Mouse (Mus musculus) E14TG2a.4 (cell line): ENCODE results near the gene 1110017D15Rik.

ENCODE experiments used
- H3K27me3 ChIP-seq: 2 replicates; pipeline ENCODE4 v1.6.1; 2014; ENCODE audit warnings: low read length, control low read depth; ENCODE audit not compliant: insufficient read depth
- H3K36me3 ChIP-seq: 2 replicates; pipeline ENCODE4 v1.6.1; 2014; ENCODE audit warnings: low read length, control low read depth; ENCODE audit not compliant: insufficient read depth
- H3K4me1 ChIP-seq: replicated peaks from 2 replicates; pipeline ENCODE4 v1.6.1; 2014; ENCODE audit warnings: low read depth, low read length, control low read depth
- H3K4me3 ChIP-seq: replicated peaks from 2 replicates; pipeline ENCODE4 v1.5.1; 2014; ENCODE audit warnings: mild to moderate bottlenecking, low read length
- H3K9me3 ChIP-seq: 2 replicates; pipeline ENCODE4 v1.6.1; 2014; ENCODE audit warnings: low read length, control low read depth
- CTCF ChIP-seq: conservative IDR thresholded peaks from 2 replicates; pipeline ENCODE4 v1.5.1; 2014; ENCODE audit warnings: low read length
- NANOG ChIP-seq: IDR thresholded peaks from 2 replicates; pipeline ENCODE4 v1.6.1; 2014; ENCODE audit warnings: borderline replicate concordance, low read length, mixed read lengths
- POU5F1 ChIP-seq: IDR thresholded peaks from 2 replicates; pipeline ENCODE4 v1.6.1; 2014; ENCODE audit warnings: low read length, borderline replicate concordance

1110017D15Rik gene

GRCm38 (mm10) chr4:41507326-41507924 is 9.7 kb downstream of the 1110017D15Rik start:
- Histone ChIP-seq H3K9me3 (no peaks in the 10 kb centered on the region), H3K36me3 (no peaks in the 10 kb centered on the region), H3K4me3 (peak overlapping the region; percentile 84), H3K4me1 (peaks cover 49% of the 10 kb centered on the region), H3K27me3 (peaks cover 53% of the 10 kb centered on the region)
- no peak for TF ChIP-seq POU5F1
- TF ChIP-seq NANOG: no peak
- no peak for TF ChIP-seq CTCF

GRCm38 (mm10) chr4:41506906-41507305 is 10.2 kb downstream of the 1110017D15Rik start:
- Histone ChIP-seq H3K27me3 (peaks cover 52% of the 10 kb centered on the region), H3K9me3 (no peaks in the 10 kb centered on the region), H3K4me3 (peak overlapping the region; percentile 84), H3K4me1 (peaks cover 54% of the 10 kb centered on the region), H3K36me3 (no peaks in the 10 kb centered on the region)
- TF ChIP-seq POU5F1: no peak
- TF ChIP-seq CTCF: no peak
- TF ChIP-seq NANOG: no peak

GRCm38 (mm10) chr4:41506156-41506555 is 11.0 kb downstream of the 1110017D15Rik start:
- Histone ChIP-seq H3K27me3 (peaks cover 53% of the 10 kb centered on the region), H3K9me3 (no peaks in the 10 kb centered on the region), H3K4me1 (peaks cover 61% of the 10 kb centered on the region), H3K36me3 (no peaks in the 10 kb centered on the region), H3K4me3 (peak overlapping the region; percentile 84)
- no peak for TF ChIP-seq POU5F1
- peak; percentile 87 for TF ChIP-seq CTCF

- H3K36me3 ChIP-seq: no peaks in the 10 kb centered on the region; the same call in 1 of the 2 replicates
- H3K27me3 ChIP-seq: peaks cover 54% of the 10 kb centered on the region
- no peak overlapping the region for H3K4me3 ChIP-seq
- no peaks in the 10 kb centered on the region for H3K9me3 ChIP-seq
- no peak for TF ChIP-seq NANOG
- no peak for TF ChIP-seq POU5F1
- peak; percentile 77 for TF ChIP-seq CTCF
- H3K4me1 ChIP-seq: peaks cover 62% of the 10 kb centered on the region
These were observed 12.0 kb downstream of the 1110017D15Rik start for GRCm38 (mm10) chr4:41505131-41505551.

GRCm38 (mm10) chr4:41504325-41504724 is 12.8 kb downstream of the 1110017D15Rik start:
- peak; percentile 37 for TF ChIP-seq CTCF
- no peak for TF ChIP-seq NANOG
- no peaks in the 10 kb centered on the region for H3K9me3 ChIP-seq
- H3K27me3 ChIP-seq: peaks cover 54% of the 10 kb centered on the region
- H3K4me1 ChIP-seq: peaks cover 71% of the 10 kb centered on the region
- no peaks in the 10 kb centered on the region; the same call in 1 of the 2 replicates for H3K36me3 ChIP-seq
- H3K4me3 ChIP-seq: no peak overlapping the region

GRCm38 (mm10) chr4:41502986-41503412 is 14.1 kb downstream of the 1110017D15Rik start, which contains the start of gene AI464131:
Gene AI464131 (minus strand): TSS chr4:41503076.
- peaks cover 82% of the 10 kb centered on the region for H3K4me1 ChIP-seq
- TF ChIP-seq POU5F1: no peak
- peak within 1 kb of the TSS; percentile 84 for H3K4me3 ChIP-seq
- H3K36me3 ChIP-seq: no peaks in the 10 kb centered on the region; the same call in none of the 2 replicates
- no peaks in the 10 kb centered on the region for H3K9me3 ChIP-seq
- H3K27me3 ChIP-seq: peaks cover 54% of the 10 kb centered on the region

- Histone ChIP-seq H3K36me3 (no peaks in the 10 kb centered on the region; the same call in none of the 2 replicates), H3K4me3 (peak overlapping the region; percentile 84), H3K27me3 (peaks cover 54% of the 10 kb centered on the region), H3K4me1 (peaks cover 81% of the 10 kb centered on the region), H3K9me3 (no peaks in the 10 kb centered on the region)
- TF ChIP-seq NANOG: no peak
- no peak for TF ChIP-seq POU5F1
- TF ChIP-seq CTCF: no peak
These were observed 14.8 kb downstream of the 1110017D15Rik start for GRCm38 (mm10) chr4:41502171-41502940.

- Histone ChIP-seq H3K36me3 (peaks cover 15% of the 10 kb centered on the region), H3K9me3 (no peaks in the 10 kb centered on the region), H3K4me3 (no peak overlapping the region), H3K27me3 (peaks cover 66% of the 10 kb centered on the region), H3K4me1 (peaks cover 71% of the 10 kb centered on the region)
- TF ChIP-seq POU5F1 (no peak), NANOG (no peak), CTCF (no peak)
These were observed 16.3 kb downstream of the 1110017D15Rik start for GRCm38 (mm10) chr4:41500787-41501186.

- peaks cover 77% of the 10 kb centered on the region for H3K27me3 ChIP-seq
- TF ChIP-seq POU5F1 (no peak), NANOG (no peak), CTCF (no peak)
- no peaks in the 10 kb centered on the region for H3K9me3 ChIP-seq
- H3K4me3 ChIP-seq: peak overlapping the region; percentile 71; the same call in 1 of the 2 replicates
- peaks cover 60% of the 10 kb centered on the region for H3K4me1 ChIP-seq
- peaks cover 24% of the 10 kb centered on the region for H3K36me3 ChIP-seq
These were observed 17.5 kb downstream of the 1110017D15Rik start for GRCm38 (mm10) chr4:41499619-41500018.
